Comparison of ENCODE assay signal across 11 mouse cellular contexts in the genomic region with DNA sequence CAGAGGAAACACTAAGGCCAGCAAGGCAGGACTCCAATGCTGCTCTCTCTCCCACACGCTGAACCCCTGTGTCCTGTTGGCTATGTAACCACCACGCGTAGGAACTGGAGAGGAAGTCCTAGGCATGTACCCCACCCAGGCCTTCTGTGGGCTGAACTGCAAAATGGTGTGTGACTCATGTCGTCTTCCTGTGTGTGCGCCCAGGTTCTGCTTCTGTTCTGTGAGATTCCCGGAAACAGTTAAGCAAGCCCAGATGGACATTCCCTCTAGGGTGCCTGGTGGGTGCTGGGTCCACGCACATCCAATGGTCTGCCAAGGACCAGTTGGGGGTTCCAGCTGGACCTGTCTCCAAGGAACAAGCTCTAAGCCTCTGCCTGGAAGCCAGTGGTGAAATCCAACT. TPM values are rescaled to one million over a fixed set of nuclear protein-coding genes. Genes with fewer than 3 reads are reported as not detected.
A peak's percentile ranks its signal among the peaks of the same experiment; 100 is the strongest.
DNase-seq lines count a peak whose midpoint lies in the region; ATAC-seq lines count a peak whose summit lies in the region.
"Had no signal": no experiment of that assay in that cellular context is flagged by ENCODE, and none has a peak within 500 bp of the region (broad histone marks: within the 10 kb centered on the region; RNA-seq: fewer than 3 reads in every experiment).

No protein-coding gene starts in this region.

- no peaks in the 10 kb centered on the region for H3K36me3 ChIP-seq in forebrain, embryonic 16.5 days (ENCODE audit: control insufficient read depth, insufficient read depth)
- H3K36me3 ChIP-seq: hindbrain, embryonic 15.5 days; midbrain, embryonic 12.5 days had no signal

- H3K9me3 ChIP-seq in forebrain, embryonic 16.5 days (ENCODE audit: control insufficient read depth, low read length) = no peaks in the 10 kb centered on the region; the same call in 1 of the 2 replicates
- H3K9me3 ChIP-seq: hindbrain, embryonic 15.5 days had no signal

- no peak overlapping the region for H3K4me2 ChIP-seq in forebrain, embryonic 16.5 days (ENCODE audit: low read length)
- H3K4me2 ChIP-seq: hindbrain, embryonic 15.5 days; midbrain, embryonic 12.5 days had no signal

- no peaks in the 10 kb centered on the region for H3K4me1 ChIP-seq in forebrain, embryonic 16.5 days (replicated peaks; ENCODE audit: control insufficient read depth, insufficient read depth, low read length)
- H3K4me1 ChIP-seq: hindbrain, embryonic 15.5 days; midbrain, embryonic 12.5 days had no signal

- no peak overlapping the region for H3K9ac ChIP-seq in forebrain, embryonic 16.5 days (replicated peaks; ENCODE audit: low read depth, low read length)
- H3K9ac ChIP-seq: hindbrain, embryonic 15.5 days; midbrain, embryonic 12.5 days had no signal

- H3K27ac ChIP-seq in forebrain, embryonic 16.5 days (ENCODE audit: low read length) = no peak overlapping the region
- H3K27ac ChIP-seq: hindbrain, embryonic 15.5 days; midbrain, embryonic 12.5 days had no signal

- H3K27me3 ChIP-seq in forebrain, embryonic 16.5 days (replicated peaks; ENCODE audit: control insufficient read depth, insufficient read depth, low read length) = no peaks in the 10 kb centered on the region
- H3K27me3 ChIP-seq: hindbrain, embryonic 15.5 days; midbrain, embryonic 12.5 days had no signal

- DNase-seq in gastrocnemius, adult 18-20 months (ENCODE audit: low spot score) = peak; percentile 62
- no peak for DNase-seq in gastrocnemius, postnatal 4 days (ENCODE audit: low spot score in 2 of 2)
- DNase-seq in T-cell, adult 2 months (ENCODE audit: low spot score) = peak; percentile 36
- DNase-seq in heart, adult 8-10 months (ENCODE audit: low spot score) = peak; percentile 71
- DNase-seq in lung, postnatal 10 days = peak; percentile 49
- no peak for DNase-seq in frontal cortex, postnatal 25 days (ENCODE audit: low spot score in 2 of 2)
- no peak for DNase-seq in thymus, postnatal 10 days (ENCODE audit: low spot score in 2 of 2)

- ATAC-seq in forebrain, embryonic 16.5 days = no peak

- H3K4me3 ChIP-seq in forebrain, embryonic 16.5 days (replicated peaks; ENCODE audit: low read length) = no peak overlapping the region
- H3K4me3 ChIP-seq: hindbrain, embryonic 15.5 days; midbrain, embryonic 12.5 days had no signal

- 91% methylated on average over 7 of the region's 7 CpGs for WGBS in forebrain, embryonic 16.5 days

RNA-seq across cellular contexts. Expression of a gene that starts 22.2 kb away (rescaled TPM):
- total RNA-seq in gastrocnemius, adult 18-20 months (2021) = 10 to 100 TPM; 12.4 to 14.9 TPM
- total RNA-seq in gastrocnemius, postnatal 4 days (2021) = 10 to 100 TPM; 16.1 to 16.7 TPM
- total RNA-seq in heart, adult 8-10 months (2022) = 10 to 100 TPM; 14.8 to 30.1 (median 17.9) TPM
- 2.3 and 2.7 TPM in 2 replicates for polyA plus RNA-seq in forebrain, embryonic 16.5 days (2015; fragmentation: Nextera tagmentation; extraction: Ambion mirVana)

RNA-seq across cellular contexts. Expression of a gene that starts 52.1 kb away (rescaled TPM):
- total RNA-seq in gastrocnemius, adult 18-20 months (2021) = not detected
- not detected for total RNA-seq in gastrocnemius, postnatal 4 days (2021)
- total RNA-seq in heart, adult 8-10 months (2022) = not detected
- not detected in 2 replicates for polyA plus RNA-seq in forebrain, embryonic 16.5 days (2015; fragmentation: Nextera tagmentation; extraction: Ambion mirVana)
- polyA plus RNA-seq: hindbrain, embryonic 15.5 days; midbrain, embryonic 12.5 days; stomach, embryonic 16.5 days had no signal

Comparison
In these comparisons a context has a peak if more than half of its experiments do, and no peak if none do; other contexts are left out.
1. DNase-seq: peak in gastrocnemius, adult 18-20 months (single experiment), T-cell, adult 2 months (single experiment), heart, adult 8-10 months (single experiment) and lung, postnatal 10 days (single experiment); none in gastrocnemius, postnatal 4 days (0 of 2), frontal cortex, postnatal 25 days (0 of 2) and thymus, postnatal 10 days (0 of 2).